Mouse (Mus musculus): ENCODE data around the gene Gm11937. TPM values are rescaled to one million over a fixed set of nuclear protein-coding genes. Genes with fewer than 3 reads are reported as not detected.
"Not testable (repeated sequence)": the region's sequence is repeated elsewhere in the genome, so short reads cannot be mapped to it uniquely, and the experiment has no call there.

Gm11937 gene
- polyA plus RNA-seq, 1 experiment from 2014 or later, result not detected

GRCm38 (mm10) chr11:99637086-99637485 is 27.1 kb upstream of the Gm11937 start:
- no peaks in the 10 kb centered on the region for H3K9me3 ChIP-seq (ENCODE audit: control insufficient read depth, low read length)
- no peak overlapping the region for H3K4me2 ChIP-seq (replicated peaks; ENCODE audit: low read depth, low read length)
- H3K27ac ChIP-seq (ENCODE audit: low read depth, low read length), result no peak overlapping the region
- 78% methylated on average over 1 of the region's 1 CpGs for WGBS
- ATAC-seq (ENCODE audit: low FRiP score, low TSS enrichment), result no peak
- H3K4me3 ChIP-seq (ENCODE audit: low read length), result no peak overlapping the region
- H3K36me3 ChIP-seq (ENCODE audit: control insufficient read depth, insufficient read depth, low read length), result no peaks in the 10 kb centered on the region
- H3K9ac ChIP-seq (ENCODE audit: low read depth, low read length), result no peak overlapping the region
- H3K27me3 ChIP-seq (ENCODE audit: control insufficient read depth, insufficient read depth, low read length), result no peaks in the 10 kb centered on the region
- H3K4me1 ChIP-seq (ENCODE audit: control insufficient read depth, insufficient read depth, low read length), result no peaks in the 10 kb centered on the region

- no peaks in the 10 kb centered on the region for H3K27me3 ChIP-seq (ENCODE audit: control insufficient read depth, insufficient read depth, low read length)
- H3K9me3 ChIP-seq (ENCODE audit: control insufficient read depth, low read length), result no peaks in the 10 kb centered on the region
- ATAC-seq (ENCODE audit: low FRiP score, low TSS enrichment), result no peak
- H3K27ac ChIP-seq (ENCODE audit: low read depth, low read length), result no peak within 1 kb of the TSS
- WGBS, result 25% methylated on average over 8 of the region's 8 CpGs
- H3K9ac ChIP-seq (ENCODE audit: low read depth, low read length), result no peak within 1 kb of the TSS
- no peaks in the 10 kb centered on the region for H3K36me3 ChIP-seq (ENCODE audit: control insufficient read depth, insufficient read depth, low read length)
- H3K4me2 ChIP-seq (replicated peaks; ENCODE audit: low read depth, low read length), result no peak within 1 kb of the TSS
- H3K4me3 ChIP-seq (ENCODE audit: low read length), result no peak within 1 kb of the TSS
- no peaks in the 10 kb centered on the region for H3K4me1 ChIP-seq (ENCODE audit: control insufficient read depth, insufficient read depth, low read length)
Observed at GRCm38 (mm10) chr11:99634653-99635134, 24.7 kb upstream of the Gm11937 start, which contains the start of gene Krtap4-2. Gene Krtap4-2 (minus strand): TSS chr11:99635084.

DNA sequence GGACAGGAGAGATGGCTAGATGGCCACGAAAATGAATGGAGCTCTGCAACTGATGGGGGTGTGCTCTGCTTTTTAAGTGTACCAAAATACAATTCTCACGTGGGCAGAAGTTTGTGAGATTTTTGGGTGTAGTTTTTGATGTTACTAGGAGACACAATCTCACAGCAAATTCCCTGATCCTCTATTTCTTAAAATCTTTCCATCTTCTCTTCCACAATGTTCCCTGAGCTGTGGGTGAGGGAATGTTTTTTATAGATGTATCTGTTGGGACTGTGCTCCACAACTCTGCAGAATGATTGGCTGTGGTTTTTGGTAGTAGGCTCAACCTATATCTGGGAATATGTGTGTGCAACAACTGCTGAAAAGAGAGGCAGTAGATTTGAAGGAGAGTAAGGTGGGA is 23.3 kb upstream of the Gm11937 start:
- no peaks in the 10 kb centered on the region for H3K4me1 ChIP-seq (ENCODE audit: control insufficient read depth, insufficient read depth, low read length)
- ATAC-seq (ENCODE audit: low FRiP score, low TSS enrichment), result no peak
- H3K27ac ChIP-seq (ENCODE audit: low read depth, low read length), result no peak overlapping the region
- 61% methylated on average over 2 of the region's 2 CpGs for WGBS
- no peak overlapping the region for H3K4me2 ChIP-seq (replicated peaks; ENCODE audit: low read depth, low read length)
- no peaks in the 10 kb centered on the region for H3K27me3 ChIP-seq (ENCODE audit: control insufficient read depth, insufficient read depth, low read length)
- no peaks in the 10 kb centered on the region for H3K36me3 ChIP-seq (ENCODE audit: control insufficient read depth, insufficient read depth, low read length)
- H3K9ac ChIP-seq (ENCODE audit: low read depth, low read length), result no peak overlapping the region
- H3K9me3 ChIP-seq (ENCODE audit: control insufficient read depth, low read length), result no peaks in the 10 kb centered on the region
- no peak overlapping the region for H3K4me3 ChIP-seq (ENCODE audit: low read length)

DNA sequence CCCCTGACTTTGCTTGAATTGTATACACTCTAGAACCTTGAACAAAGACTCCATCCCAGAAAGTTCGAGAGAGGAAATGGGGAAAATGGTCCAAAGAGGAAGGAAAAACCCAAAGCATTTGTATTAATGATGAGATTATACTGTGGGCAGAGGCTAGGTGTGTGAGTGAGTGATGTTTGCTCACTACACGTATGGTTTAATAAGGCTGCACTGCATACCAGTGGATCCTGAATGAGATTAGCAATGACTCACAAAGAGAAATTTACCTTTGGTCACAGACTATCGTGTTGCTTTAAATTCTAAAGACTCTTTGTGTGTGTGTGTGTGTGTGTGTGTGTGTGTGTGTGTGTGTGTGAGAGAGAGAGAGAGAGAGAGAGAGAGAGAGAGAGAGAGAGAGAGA is 20.9 kb upstream of the Gm11937 start:
- H3K4me2 ChIP-seq (replicated peaks; ENCODE audit: low read depth, low read length), result no peak overlapping the region
- no peak for ATAC-seq (ENCODE audit: low FRiP score, low TSS enrichment)
- no peaks in the 10 kb centered on the region for H3K27me3 ChIP-seq (ENCODE audit: control insufficient read depth, insufficient read depth, low read length)
- no peaks in the 10 kb centered on the region for H3K9me3 ChIP-seq (ENCODE audit: control insufficient read depth, low read length)
- 71% methylated on average over 3 of the region's 3 CpGs for WGBS
- H3K4me1 ChIP-seq (ENCODE audit: control insufficient read depth, insufficient read depth, low read length), result no peaks in the 10 kb centered on the region
- H3K9ac ChIP-seq (ENCODE audit: low read depth, low read length), result no peak overlapping the region
- H3K4me3 ChIP-seq (ENCODE audit: low read length), result no peak overlapping the region
- no peak overlapping the region for H3K27ac ChIP-seq (ENCODE audit: low read depth, low read length)
- H3K36me3 ChIP-seq (ENCODE audit: control insufficient read depth, insufficient read depth, low read length), result no peaks in the 10 kb centered on the region

DNA sequence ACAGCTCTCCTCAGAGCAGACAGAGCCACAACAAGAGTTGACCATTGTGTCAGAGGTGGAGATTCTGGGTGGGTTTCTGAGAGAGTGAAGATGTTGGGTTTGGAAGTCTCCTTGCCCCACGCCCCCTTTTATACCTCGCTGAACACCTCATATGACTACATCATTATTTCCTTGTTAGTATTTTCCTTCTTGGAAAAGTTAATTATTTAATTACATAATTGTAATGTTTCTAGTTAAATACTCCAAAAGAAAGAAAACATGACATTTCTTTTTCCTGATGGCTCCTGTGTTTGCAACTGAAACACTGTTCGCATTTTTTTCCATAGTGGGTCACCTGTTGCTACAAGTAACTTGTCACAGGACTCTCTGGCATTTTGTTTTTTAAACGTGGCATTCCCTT is 18.1 kb upstream of the Gm11937 start, which contains the start of gene Krtap4-1:
Gene Krtap4-1 (minus strand): TSS at position 101 of the 400 bp plus-strand sequence.
- no peak for ATAC-seq (ENCODE audit: low FRiP score, low TSS enrichment)
- Histone ChIP-seq H3K4me1 (ENCODE audit: control insufficient read depth, insufficient read depth, low read length) (no peaks in the 10 kb centered on the region), H3K9me3 (ENCODE audit: control insufficient read depth, low read length) (no peaks in the 10 kb centered on the region), H3K4me3 (ENCODE audit: low read length) (no peak within 1 kb of the TSS), H3K27me3 (ENCODE audit: control insufficient read depth, insufficient read depth, low read length) (no peaks in the 10 kb centered on the region), H3K36me3 (ENCODE audit: control insufficient read depth, insufficient read depth, low read length) (no peaks in the 10 kb centered on the region), H3K9ac (ENCODE audit: low read depth, low read length) (no peak within 1 kb of the TSS), H3K4me2 (replicated peaks; ENCODE audit: low read depth, low read length) (no peak within 1 kb of the TSS), H3K27ac (ENCODE audit: low read depth, low read length) (no peak within 1 kb of the TSS)
- WGBS, result 87% methylated on average over 4 of the region's 4 CpGs

DNA sequence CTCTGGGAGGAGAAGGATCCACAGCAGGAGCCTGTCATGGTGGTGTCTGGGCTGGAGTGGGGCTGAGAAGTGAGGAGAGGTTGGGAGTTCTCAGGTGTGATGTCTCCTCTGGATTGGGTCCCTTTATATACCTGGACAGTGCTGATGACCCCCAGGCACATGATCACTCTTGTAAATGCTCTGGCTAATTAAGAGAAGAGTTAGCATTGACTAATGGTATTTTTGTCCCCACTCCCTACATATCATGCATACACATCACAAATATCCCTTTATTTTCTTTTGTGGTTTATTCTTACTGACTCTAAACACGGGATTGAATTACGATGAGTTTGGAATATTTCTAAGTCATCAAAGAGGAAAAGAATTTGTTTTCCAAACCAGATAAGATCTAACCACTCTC is 10.3 kb upstream of the Gm11937 start, which contains the start of gene Gm11562:
Gene Gm11562 (minus strand): TSS at position 101 of the 400 bp plus-strand sequence.
- H3K4me2 ChIP-seq (replicated peaks; ENCODE audit: low read depth, low read length), result no peak within 1 kb of the TSS
- H3K4me1 ChIP-seq (ENCODE audit: control insufficient read depth, insufficient read depth, low read length), result no peaks in the 10 kb centered on the region
- no peak for ATAC-seq (ENCODE audit: low FRiP score, low TSS enrichment)
- no peak within 1 kb of the TSS for H3K27ac ChIP-seq (ENCODE audit: low read depth, low read length)
- no peaks in the 10 kb centered on the region for H3K36me3 ChIP-seq (ENCODE audit: control insufficient read depth, insufficient read depth, low read length)
- WGBS, result 77% methylated on average over 2 of the region's 2 CpGs
- H3K4me3 ChIP-seq (ENCODE audit: low read length), result no peak within 1 kb of the TSS
- H3K9me3 ChIP-seq (ENCODE audit: control insufficient read depth, low read length), result no peaks in the 10 kb centered on the region
- H3K9ac ChIP-seq (ENCODE audit: low read depth, low read length), result no peak within 1 kb of the TSS
- no peaks in the 10 kb centered on the region for H3K27me3 ChIP-seq (ENCODE audit: control insufficient read depth, insufficient read depth, low read length)

- Histone ChIP-seq H3K4me3 (ENCODE audit: low read length) (no peak within 1 kb of the TSS), H3K27ac (ENCODE audit: low read depth, low read length) (no peak within 1 kb of the TSS), H3K27me3 (ENCODE audit: control insufficient read depth, insufficient read depth, low read length) (no peaks in the 10 kb centered on the region), H3K4me2 (replicated peaks; ENCODE audit: low read depth, low read length) (no peak within 1 kb of the TSS), H3K9ac (ENCODE audit: low read depth, low read length) (no peak within 1 kb of the TSS), H3K36me3 (ENCODE audit: control insufficient read depth, insufficient read depth, low read length) (no peaks in the 10 kb centered on the region), H3K9me3 (ENCODE audit: control insufficient read depth, low read length) (no peaks in the 10 kb centered on the region), H3K4me1 (ENCODE audit: control insufficient read depth, insufficient read depth, low read length) (no peaks in the 10 kb centered on the region)
- ATAC-seq (ENCODE audit: low FRiP score, low TSS enrichment), result no peak
- WGBS, result 70% methylated on average over 3 of the region's 3 CpGs
Observed at GRCm38 (mm10) chr11:99614796-99615363, 4.9 kb upstream of the Gm11937 start, which contains the start of gene Krtap2-4. Gene Krtap2-4 (minus strand): TSS chr11:99614846.

- Histone ChIP-seq H3K9me3 (ENCODE audit: control insufficient read depth, low read length) (no peaks in the 10 kb centered on the region), H3K4me3 (ENCODE audit: low read length) (no peak overlapping the region), H3K36me3 (ENCODE audit: control insufficient read depth, insufficient read depth, low read length) (no peaks in the 10 kb centered on the region), H3K4me1 (ENCODE audit: control insufficient read depth, insufficient read depth, low read length) (no peaks in the 10 kb centered on the region), H3K9ac (ENCODE audit: low read depth, low read length) (no peak overlapping the region; the same call in 1 of the 2 replicates), H3K27me3 (ENCODE audit: control insufficient read depth, insufficient read depth, low read length) (no peaks in the 10 kb centered on the region), H3K27ac (ENCODE audit: low read depth, low read length) (no peak overlapping the region), H3K4me2 (replicated peaks; ENCODE audit: low read depth, low read length) (no peak overlapping the region)
- 81% methylated on average over 1 of the region's 1 CpGs for WGBS
- no peak for ATAC-seq (ENCODE audit: low FRiP score, low TSS enrichment)
Observed at GRCm38 (mm10) chr11:99609126-99609525, 863 bp downstream of the Gm11937 start.

- H3K4me2 ChIP-seq (replicated peaks; ENCODE audit: low read depth, low read length); H3K27ac ChIP-seq (ENCODE audit: low read depth, low read length); H3K9ac ChIP-seq (ENCODE audit: low read depth, low read length); H3K9me3 ChIP-seq (ENCODE audit: control insufficient read depth, low read length); ATAC-seq (ENCODE audit: low FRiP score, low TSS enrichment); H3K27me3 ChIP-seq (ENCODE audit: control insufficient read depth, insufficient read depth, low read length); H3K4me1 ChIP-seq (ENCODE audit: control insufficient read depth, insufficient read depth, low read length); H3K4me3 ChIP-seq (ENCODE audit: low read length); H3K36me3 ChIP-seq (ENCODE audit: control insufficient read depth, insufficient read depth, low read length): not testable (repeated sequence)
- 65% methylated on average over 1 of the region's 1 CpGs for WGBS
Observed at GRCm38 (mm10) chr11:99603208-99603607, 6.8 kb downstream of the Gm11937 start, which contains the start of gene Gm11938. Gene Gm11938 (minus strand): TSS chr11:99603308.

Data from kidney, embryonic 14.5 days (tissue).